Mouse (Mus musculus) liver, postnatal 0 days (tissue): Measurements from ENCODE around the gene Vamp3. TPM values are rescaled to one million over a fixed set of nuclear protein-coding genes. Genes with fewer than 3 reads are reported as not detected.
A peak's percentile ranks its signal among the peaks of the same experiment; 100 is the strongest.

Source experiments
- ATAC-seq: fragments of 200-750 bp; cut with Nextera tagmentation; 2 replicates; pipeline ENCODE4 v1.8.0; 2017; ENCODE audit warnings: mild to moderate bottlenecking, moderate library complexity
- DNase-seq: peaks from one replicate; pipeline ENCODE4 v3.0.0-alpha.2; 2016
- H3K27ac ChIP-seq: fragments of 300-500 bp; sonication (generic); 2 replicates; pipeline ENCODE4 v1.5.1; 2014; ENCODE audit warnings: antibody characterized with exemption, moderate library complexity, mild to moderate bottlenecking, low read depth
- H3K27me3 ChIP-seq: fragments of 300-500 bp; sonication (generic); 2 replicates; pipeline ENCODE4 v1.6.1; 2014; ENCODE audit warnings: low read length, control low read depth, mixed read lengths; ENCODE audit not compliant: insufficient read depth
- H3K36me3 ChIP-seq: fragments of 300-500 bp; sonication (generic); replicated peaks from 2 replicates; pipeline ENCODE4 v1.6.1; 2014; ENCODE audit warnings: mild to moderate bottlenecking, control low read depth, low read length, moderate library complexity, mixed read lengths; ENCODE audit not compliant: insufficient read depth
- H3K4me1 ChIP-seq: fragments of 300-500 bp; sonication (generic); 2 replicates; pipeline ENCODE4 v1.6.1; 2014; ENCODE audit warnings: antibody characterized with exemption, mild to moderate bottlenecking, control low read depth; ENCODE audit not compliant: insufficient read depth
- H3K4me2 ChIP-seq: fragments of 300-500 bp; sonication (generic); 2 replicates; pipeline ENCODE4 v1.6.1; 2014; ENCODE audit warnings: low read depth, mild to moderate bottlenecking, low read length, moderate library complexity, mixed read lengths
- H3K4me3 ChIP-seq: fragments of 300-500 bp; sonication (generic); 2 replicates; pipeline ENCODE4 v1.5.1; 2014; ENCODE audit warnings: low read depth, low read length
- H3K9ac ChIP-seq: fragments of 300-500 bp; sonication (generic); replicated peaks from 2 replicates; pipeline ENCODE4 v1.6.1; 2014; ENCODE audit warnings: mild to moderate bottlenecking, moderate library complexity
- H3K9me3 ChIP-seq: fragments of 300-500 bp; sonication (generic); 2 replicates; pipeline ENCODE4 v1.6.1; 2016; ENCODE audit warnings: mild to moderate bottlenecking, control low read depth, low read length, mixed read lengths
- CTCF ChIP-seq: sonication (generic); IDR thresholded peaks from 2 replicates; pipeline ENCODE4 v1.5.1; 2016; ENCODE audit warnings: antibody characterized with exemption, low read depth
- EP300 ChIP-seq: IDR thresholded peaks from 2 replicates; pipeline ENCODE4 v1.6.1; 2016; ENCODE audit warnings: antibody characterized with exemption, low read depth, mild to moderate bottlenecking
- WGBS: fragments of 180-500 bp; shearing (Covaris S2); extraction: QIAGEN DNeasy Blood & Tissue Kit; methylation state at CpG from one replicate; pipeline ENCODE4 v1.1.7; 2014; ENCODE audit not compliant: insufficient replicate concordance; 5-methylcytosine and 5-hydroxymethylcytosine counted together
- polyA plus RNA-seq: library from polyadenylated mRNA; unstranded; fragments of >200 nt; fragmentation: Nextera tagmentation; extraction: Ambion mirVana; gene quantifications from 2 replicates; pipeline ENCODE4 v1.2.1, GENCODE M21; 2015

The Vamp3 gene
- polyA plus RNA-seq, result 23.4 and 24.8 TPM in 2 replicates

- Histone ChIP-seq H3K4me2 (peak within 1 kb of the TSS; percentile 78), H3K9ac (peak within 1 kb of the TSS; percentile 94), H3K4me1 (peaks cover 14% of the 10 kb centered on the region), H3K4me3 (peak within 1 kb of the TSS; percentile 99), H3K9me3 (peaks cover 3% of the 10 kb centered on the region; the same call in 1 of the 2 replicates), H3K27ac (peak within 1 kb of the TSS; percentile 98), H3K36me3 (peaks cover 17% of the 10 kb centered on the region), H3K27me3 (no peaks in the 10 kb centered on the region)
- DNase-seq, result peak; percentile 100
- WGBS, result 1% methylated on average over 102 of the region's 114 CpGs
- TF ChIP-seq EP300 (no peak), CTCF (0 out of 2 replicates have a peak, but pooled peaks have one; percentile 9)
- ATAC-seq, result peak; percentile 98
Observed at GRCm38 (mm10) chr4:151057347-151058321, at the start of gene Vamp3. Vamp3 (minus strand) TSS chr4:151057963.

- Histone ChIP-seq H3K9me3 (no peaks in the 10 kb centered on the region), H3K27ac (no peak overlapping the region), H3K27me3 (peaks cover 56% of the 10 kb centered on the region), H3K4me1 (peaks cover 6% of the 10 kb centered on the region), H3K4me2 (no peak overlapping the region), H3K4me3 (no peak overlapping the region), H3K9ac (no peak overlapping the region), H3K36me3 (no peaks in the 10 kb centered on the region)
- no peak for TF ChIP-seq CTCF
- no peak for TF ChIP-seq EP300
- 49% methylated on average over 10 of the region's 10 CpGs for WGBS
- no peak for DNase-seq
- ATAC-seq, result no peak
Observed at GRCm38 (mm10) chr4:151106468-151106867, 48.7 kb upstream of the Vamp3 start.

- no peak overlapping the region for H3K4me3 ChIP-seq
- DNase-seq, result no peak
- no peak overlapping the region for H3K27ac ChIP-seq
- peaks cover 6% of the 10 kb centered on the region for H3K4me1 ChIP-seq
- H3K27me3 ChIP-seq, result peaks cover 52% of the 10 kb centered on the region
- no peak for ATAC-seq
- 77% methylated on average over 6 of the region's 6 CpGs for WGBS
- H3K9me3 ChIP-seq, result no peaks in the 10 kb centered on the region
- no peak for TF ChIP-seq CTCF
- no peak for TF ChIP-seq EP300
- no peak overlapping the region for H3K4me2 ChIP-seq
- H3K9ac ChIP-seq, result no peak overlapping the region
- H3K36me3 ChIP-seq, result no peaks in the 10 kb centered on the region
Observed at GRCm38 (mm10) chr4:151105886-151106285, 48.1 kb upstream of the Vamp3 start.

GRCm38 (mm10) chr4:151104147-151104546, 46.4 kb upstream of the Vamp3 start:
- Histone ChIP-seq H3K4me2 (no peak overlapping the region), H3K27me3 (peaks cover 35% of the 10 kb centered on the region), H3K9ac (no peak overlapping the region), H3K27ac (no peak overlapping the region), H3K4me3 (no peak overlapping the region), H3K9me3 (no peaks in the 10 kb centered on the region), H3K4me1 (peaks cover 6% of the 10 kb centered on the region), H3K36me3 (no peaks in the 10 kb centered on the region)
- no peak for TF ChIP-seq EP300
- TF ChIP-seq CTCF, result no peak
- WGBS, result 74% methylated on average over 10 of the region's 10 CpGs
- DNase-seq, result no peak
- ATAC-seq, result no peak

- DNase-seq (no peak), ATAC-seq (no peak)
- Histone ChIP-seq H3K4me1 (peaks cover 6% of the 10 kb centered on the region), H3K27ac (no peak overlapping the region), H3K36me3 (no peaks in the 10 kb centered on the region), H3K4me2 (no peak overlapping the region), H3K4me3 (no peak overlapping the region), H3K27me3 (peaks cover 30% of the 10 kb centered on the region), H3K9ac (no peak overlapping the region), H3K9me3 (no peaks in the 10 kb centered on the region)
- TF ChIP-seq CTCF (no peak), EP300 (no peak)
- 75% methylated on average over 11 of the region's 11 CpGs for WGBS
Observed at GRCm38 (mm10) chr4:151103646-151104045, 45.9 kb upstream of the Vamp3 start.

- ATAC-seq (no peak), DNase-seq (no peak)
- H3K27ac ChIP-seq, result no peak overlapping the region
- WGBS, result 74% methylated on average over 11 of the region's 11 CpGs
- no peak overlapping the region for H3K4me2 ChIP-seq
- H3K4me1 ChIP-seq, result no peaks in the 10 kb centered on the region
- TF ChIP-seq EP300 (no peak), CTCF (no peak)
- H3K9ac ChIP-seq, result no peak overlapping the region
- no peak overlapping the region for H3K4me3 ChIP-seq
- H3K27me3 ChIP-seq, result 0 out of 2 replicates have a peak, but pooled peaks cover 3% of the 10 kb centered on the region
- H3K36me3 ChIP-seq, result no peaks in the 10 kb centered on the region
- H3K9me3 ChIP-seq, result no peaks in the 10 kb centered on the region
Observed at GRCm38 (mm10) chr4:151097104-151097438, 39.3 kb upstream of the Vamp3 start.
